Mouse (Mus musculus): ENCODE measurements around the gene Nmnat1.

Gene Nmnat1

GRCm38 (mm10) chr4:149485053-149485824, at the start of gene Nmnat1, which contains the start of gene Lzic:
TSS of gene Nmnat1 (minus strand) at chr4:149485202.
TSS of gene Lzic (plus strand) at chr4:149485229.
- in situ Hi-C loops (cut with MboI, MseI), result no loop called here

GRCm38 (mm10) chr4:149529691-149530090, 44.7 kb upstream of the Nmnat1 start:
- in situ Hi-C loops (cut with MboI, MseI), result no loop called here

GRCm38 (mm10) chr4:149527621-149528354, 42.8 kb upstream of the Nmnat1 start:
- in situ Hi-C loops (cut with MboI, MseI), result no loop called here

- in situ Hi-C loops (cut with MboI, MseI), result no loop called here
Observed at GRCm38 (mm10) chr4:149526330-149526729, 41.3 kb upstream of the Nmnat1 start.

GRCm38 (mm10) chr4:149525811-149526210, 40.8 kb upstream of the Nmnat1 start:
- in situ Hi-C loops (cut with MboI, MseI), result no loop called here

GRCm38 (mm10) chr4:149525170-149525569, 40.2 kb upstream of the Nmnat1 start:
- in situ Hi-C loops (cut with MboI, MseI), result no loop called here

- in situ Hi-C loops (cut with MboI, MseI), result no loop called here
Observed at GRCm38 (mm10) chr4:149523961-149524360, 39.0 kb upstream of the Nmnat1 start.

- in situ Hi-C loops (cut with MboI, MseI), result no loop called here
Observed at GRCm38 (mm10) chr4:149521258-149521657, 36.3 kb upstream of the Nmnat1 start.

GRCm38 (mm10) chr4:149518351-149519220, 33.6 kb upstream of the Nmnat1 start:
- in situ Hi-C loops (cut with MboI, MseI), result loop anchor here in 1 of 2 experiments (5.0 to 10.0 kb wide), 2 partner anchors 71 to 1396 kb away; partner anchors contain the start of genes Park7 and Tnfrsf9

- in situ Hi-C loops (cut with MboI, MseI), result loop anchor here in 1 of 2 experiments (5.0 to 10.0 kb wide), 2 partner anchors 71 to 1397 kb away; partner anchors contain the start of genes Park7 and Tnfrsf9
Observed at GRCm38 (mm10) chr4:149517868-149518340, 32.9 kb upstream of the Nmnat1 start, which contains the start of gene Ctnnbip1. TSS of gene Ctnnbip1 (plus strand) at chr4:149518236.

GRCm38 (mm10) chr4:149515706-149516105, 30.7 kb upstream of the Nmnat1 start:
- in situ Hi-C loops (cut with MboI, MseI), result loop anchor here in 1 of 2 experiments (5.0 to 10.0 kb wide), 2 partner anchors 68 to 1399 kb away; partner anchors contain the start of genes Park7 and Tnfrsf9

- in situ Hi-C loops (cut with MboI, MseI), result loop anchor here in 1 of 2 experiments (10.0 kb wide), 1 partner anchor 1403 kb away; the partner anchor contains the start of genes Park7 and Tnfrsf9
Observed at GRCm38 (mm10) chr4:149512072-149512471, 27.1 kb upstream of the Nmnat1 start.

- in situ Hi-C loops (cut with MboI, MseI), result loop anchor here in 1 of 2 experiments (10.0 kb wide), 1 partner anchor 1404 kb away; the partner anchor contains the start of genes Park7 and Tnfrsf9
Observed at GRCm38 (mm10) chr4:149511221-149511646, 26.2 kb upstream of the Nmnat1 start.

GRCm38 (mm10) chr4:149506904-149507303, 21.9 kb upstream of the Nmnat1 start:
- in situ Hi-C loops (cut with MboI, MseI), result no loop called here

- in situ Hi-C loops (cut with MboI, MseI), result no loop called here
Observed at GRCm38 (mm10) chr4:149505261-149505967, 20.4 kb upstream of the Nmnat1 start.

GRCm38 (mm10) chr4:149504858-149505257, 19.9 kb upstream of the Nmnat1 start:
- in situ Hi-C loops (cut with MboI, MseI), result no loop called here

GRCm38 (mm10) chr4:149504363-149504762, 19.4 kb upstream of the Nmnat1 start:
- in situ Hi-C loops (cut with MboI, MseI), result no loop called here

- in situ Hi-C loops (cut with MboI, MseI), result no loop called here
Observed at GRCm38 (mm10) chr4:149499790-149500189, 14.8 kb upstream of the Nmnat1 start.

- in situ Hi-C loops (cut with MboI, MseI), result no loop called here
Observed at GRCm38 (mm10) chr4:149498901-149499300, 13.9 kb upstream of the Nmnat1 start.

- in situ Hi-C loops (cut with MboI, MseI), result no loop called here
Observed at GRCm38 (mm10) chr4:149496612-149497011, 11.6 kb upstream of the Nmnat1 start.

Measured in T-helper 17 cell (primary cell).